Mouse (Mus musculus) thymus, postnatal 0 days (tissue): ENCODE results near the gene Rora. TPM values are rescaled to one million over a fixed set of nuclear protein-coding genes. Genes with fewer than 3 reads are reported as not detected.

Experiments used
- DNase-seq: peaks from one replicate; pipeline ENCODE4 v3.0.0-alpha.2; 2015; ENCODE audit warnings: low spot score
- polyA plus RNA-seq: library from polyadenylated mRNA; unstranded; fragments of >200 nt; fragmentation: Nextera tagmentation; extraction: Ambion mirVana; gene quantifications from 2 replicates; pipeline ENCODE4 v1.2.1, GENCODE M21; 2015

The Rora gene
- polyA plus RNA-seq, 1 experiment from 2014 or later: 5.2 TPM

DNA sequence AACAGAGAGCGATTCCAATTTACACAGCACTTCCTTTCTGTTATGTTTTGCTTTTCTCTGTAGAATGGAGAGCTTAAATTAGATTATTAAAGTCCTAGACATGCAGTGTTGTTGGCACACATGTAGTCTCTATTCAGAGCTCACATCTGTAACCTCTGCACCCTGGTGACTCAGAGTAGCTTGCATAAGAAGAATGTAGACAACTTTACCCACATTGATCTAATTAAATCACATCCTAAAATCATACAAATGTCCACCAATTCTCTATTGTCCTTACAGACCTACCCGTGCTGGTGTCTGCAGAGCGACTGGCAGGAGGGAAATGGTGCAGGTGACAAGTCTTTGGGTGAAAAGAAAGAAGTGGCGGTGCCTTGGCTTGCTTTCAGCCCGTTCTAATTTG, 155.9 kb downstream of the Rora start:
- DNase-seq: no peak

DNA sequence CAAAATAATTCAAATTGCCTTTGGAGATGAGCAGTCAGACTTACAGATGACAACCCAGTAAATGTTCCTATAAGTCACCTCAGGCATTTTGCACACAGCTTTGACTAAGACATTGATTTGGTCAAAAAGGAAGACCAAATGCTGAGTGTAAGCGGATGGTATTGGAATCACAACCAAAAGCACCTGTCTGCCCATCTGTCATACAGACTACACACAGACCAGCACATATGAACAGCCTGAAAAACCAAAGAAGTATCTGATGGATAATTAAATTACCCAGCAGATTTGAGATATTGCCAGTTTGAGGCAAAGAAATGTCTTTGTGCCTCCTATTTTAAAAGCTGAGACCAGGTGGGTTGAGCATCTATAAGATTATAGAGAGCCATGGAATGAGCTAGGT, 161.1 kb downstream of the Rora start:
- no peak for DNase-seq

DNA sequence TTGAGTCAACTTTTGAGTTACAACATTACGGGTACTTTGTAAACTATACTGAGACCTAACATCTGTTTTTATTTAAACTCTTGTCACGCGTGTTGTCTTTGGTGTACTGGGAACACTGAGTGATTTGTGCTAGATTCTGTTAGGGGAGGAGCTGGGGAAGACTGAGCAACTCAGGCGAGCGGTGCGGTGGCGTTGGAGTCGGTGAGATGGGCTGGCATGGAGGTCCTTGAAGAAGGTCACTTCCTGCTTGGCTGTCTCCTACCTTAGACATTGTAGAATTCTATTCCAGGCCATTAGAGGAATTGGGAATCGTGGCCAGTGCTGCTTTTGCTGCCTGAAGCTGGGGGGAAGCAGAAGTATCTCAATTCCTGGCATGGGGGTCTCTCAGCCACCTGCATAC, 162.3 kb downstream of the Rora start:
- DNase-seq: no peak

DNA sequence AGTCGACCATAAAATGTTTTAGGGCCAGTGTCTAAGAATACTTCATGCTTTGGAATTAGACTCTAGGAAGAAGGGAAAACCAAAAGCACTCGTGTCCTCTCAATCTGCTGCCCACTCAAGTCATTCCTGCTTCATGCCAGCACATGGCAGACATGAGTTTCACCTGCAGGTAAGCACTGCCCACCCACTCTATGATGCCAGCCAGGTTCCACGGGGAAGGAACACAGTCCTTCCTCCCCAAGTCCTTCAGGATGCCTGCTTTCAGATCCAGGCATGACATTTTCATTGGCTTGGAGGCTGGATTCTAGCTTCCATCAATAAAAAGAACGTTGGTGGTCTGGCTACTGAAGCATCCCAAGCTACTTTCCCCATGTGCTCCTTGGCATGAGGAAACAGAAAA, 166.4 kb downstream of the Rora start:
- no peak for DNase-seq

DNA sequence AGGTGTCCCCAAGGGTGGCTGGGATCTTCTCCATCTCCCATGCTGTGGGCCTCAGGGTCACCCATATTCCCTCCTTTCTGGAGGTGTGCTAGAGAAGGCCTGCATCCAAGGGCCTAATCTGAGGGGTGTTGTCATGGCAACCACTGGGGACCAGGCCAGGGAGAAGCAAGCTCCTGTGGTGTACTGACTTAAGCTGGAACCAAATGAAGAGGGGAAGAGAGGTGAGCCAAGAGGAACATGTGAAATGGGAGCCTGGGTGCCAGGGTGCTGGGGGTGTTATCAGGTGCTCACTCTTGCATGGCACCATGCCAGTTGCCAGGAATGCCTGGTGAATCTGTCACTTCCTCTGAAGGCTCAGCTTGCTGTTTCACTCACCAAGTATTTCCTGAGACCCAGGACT, 166.9 kb downstream of the Rora start:
- DNase-seq: no peak

DNA sequence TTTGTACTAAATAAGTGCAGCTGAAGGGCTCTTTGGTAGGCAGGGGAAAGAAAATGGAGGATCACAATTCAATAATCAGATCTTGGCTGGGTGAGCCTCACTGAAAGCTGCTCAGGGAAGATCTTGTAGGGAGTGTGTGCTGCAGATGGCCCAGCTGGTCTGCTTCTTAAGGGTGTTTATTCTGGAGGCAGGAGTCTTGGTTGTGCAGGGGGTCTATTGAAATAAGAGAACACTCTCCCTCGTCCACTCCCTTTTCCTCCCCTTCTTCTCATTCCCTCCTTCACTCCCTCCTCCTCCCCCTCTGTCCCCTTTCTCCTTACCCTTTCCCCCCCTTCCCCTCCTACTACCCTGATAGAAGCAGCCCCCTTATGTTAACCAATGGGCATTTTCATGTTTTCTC, 167.8 kb downstream of the Rora start:
- DNase-seq: no peak

DNA sequence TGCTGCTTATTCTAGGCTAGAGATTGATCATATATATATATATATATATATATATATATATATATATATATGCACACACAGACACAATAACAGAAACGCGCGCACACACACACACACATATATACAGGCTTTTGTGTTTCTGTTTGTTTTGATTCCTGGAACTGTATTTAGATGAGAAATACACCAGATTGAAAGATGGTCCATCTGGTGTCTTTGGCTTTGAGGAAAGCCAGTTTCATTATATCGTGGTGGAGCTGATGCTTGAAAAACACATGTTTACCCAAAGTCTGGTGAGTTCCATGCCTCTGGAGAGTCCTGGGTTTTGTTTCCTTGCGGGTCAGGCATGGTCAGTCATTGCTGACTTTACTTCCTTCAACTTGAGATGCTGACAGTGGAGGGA, 169.7 kb downstream of the Rora start:
- no peak for DNase-seq

DNA sequence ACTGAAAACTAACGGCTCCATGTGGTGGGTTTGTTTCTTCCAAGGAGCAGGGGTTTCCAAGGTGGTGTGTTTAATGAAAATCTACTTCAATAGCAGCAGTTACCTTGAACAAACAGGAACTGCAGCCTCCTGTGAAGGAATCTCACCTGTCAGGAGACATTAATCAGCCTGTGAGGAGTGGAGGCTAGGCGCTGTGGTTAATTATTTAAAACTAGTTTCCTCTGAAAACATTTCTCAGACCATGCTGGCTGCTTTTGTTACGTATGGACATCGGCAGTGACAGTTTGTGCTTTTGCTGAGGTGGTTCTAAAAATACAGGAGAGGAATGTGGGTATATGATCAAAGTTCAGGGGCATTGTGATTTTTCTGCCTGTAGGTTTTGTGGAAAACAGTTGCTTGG, 171.5 kb downstream of the Rora start:
- DNase-seq: no peak

DNA sequence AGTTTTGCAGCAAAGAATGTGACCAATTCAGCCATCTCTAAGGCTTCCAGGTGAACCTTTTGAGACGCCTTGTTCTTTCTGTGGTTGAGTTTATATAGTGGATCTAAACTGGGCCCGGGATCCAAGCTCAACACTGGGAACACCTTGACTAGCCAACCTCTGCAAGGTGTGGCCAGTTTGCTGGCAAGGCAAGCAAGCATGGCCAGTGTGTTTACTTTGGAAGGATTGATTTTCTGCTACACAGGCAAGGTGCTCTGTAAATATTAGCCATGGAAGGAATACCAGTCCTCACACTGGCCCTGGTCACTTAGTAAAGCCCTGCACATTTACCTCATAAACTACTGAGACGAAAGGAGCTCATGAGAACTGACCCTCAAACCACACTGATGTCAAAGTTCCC, 172.3 kb downstream of the Rora start:
- no peak for DNase-seq

DNA sequence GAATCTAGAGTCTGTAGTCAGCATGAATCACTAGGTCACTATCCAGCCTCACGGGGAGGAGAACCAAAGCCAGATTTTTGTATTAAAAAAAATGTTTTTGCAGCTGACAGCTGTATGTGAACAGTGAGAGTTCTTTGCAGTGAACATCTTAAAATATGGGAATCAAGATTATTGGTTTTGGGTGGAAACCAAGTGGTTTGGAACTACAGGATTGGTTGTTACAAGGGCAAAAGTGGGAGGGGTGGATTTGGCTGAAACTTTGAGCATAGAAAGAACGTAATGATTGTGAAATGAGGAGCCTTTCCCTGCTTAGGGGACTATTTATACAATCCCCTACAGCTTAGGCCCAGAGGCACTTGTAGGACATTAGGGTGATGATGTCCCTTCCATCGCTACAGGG, 173.9 kb downstream of the Rora start:
- no peak for DNase-seq

DNA sequence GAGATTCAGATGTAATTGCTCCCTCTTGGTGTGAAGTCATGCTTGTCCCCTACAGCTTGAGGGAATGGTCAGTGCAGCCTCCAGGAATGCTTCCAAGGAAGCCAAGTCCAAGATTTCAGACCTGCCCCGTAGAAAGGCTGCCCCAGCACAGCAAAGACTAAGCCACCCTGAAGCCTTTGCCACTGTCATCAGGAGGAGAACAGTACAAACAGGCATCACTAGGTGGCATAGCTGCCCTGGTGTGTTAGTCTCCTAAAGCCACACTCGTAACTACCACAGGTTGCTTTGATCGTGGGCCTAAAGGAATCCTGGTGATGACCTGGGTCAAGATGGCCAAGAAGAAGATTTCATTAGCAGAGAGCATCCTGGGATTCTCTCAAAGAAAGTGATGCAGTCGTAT, 176.3 kb downstream of the Rora start:
- DNase-seq: no peak

DNA sequence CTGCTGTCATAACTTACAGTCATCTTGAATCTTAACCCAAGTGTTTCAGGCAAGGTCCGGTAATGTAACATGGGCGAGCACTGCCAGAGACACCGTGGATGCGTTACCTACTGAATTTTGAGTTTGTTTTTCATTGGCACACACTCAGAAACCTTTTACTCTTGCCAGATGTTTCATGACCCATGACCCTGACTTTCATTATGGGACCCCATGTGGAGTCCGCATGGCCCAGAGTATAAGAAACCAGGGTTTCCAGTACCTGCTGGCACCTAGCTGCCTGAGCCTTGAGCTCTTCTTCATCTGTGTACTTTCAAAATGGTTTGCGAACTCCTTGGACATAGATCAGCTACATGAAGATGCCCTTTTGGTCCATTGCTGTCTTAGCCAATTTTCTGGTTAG, 179.7 kb downstream of the Rora start:
- no peak for DNase-seq

DNA sequence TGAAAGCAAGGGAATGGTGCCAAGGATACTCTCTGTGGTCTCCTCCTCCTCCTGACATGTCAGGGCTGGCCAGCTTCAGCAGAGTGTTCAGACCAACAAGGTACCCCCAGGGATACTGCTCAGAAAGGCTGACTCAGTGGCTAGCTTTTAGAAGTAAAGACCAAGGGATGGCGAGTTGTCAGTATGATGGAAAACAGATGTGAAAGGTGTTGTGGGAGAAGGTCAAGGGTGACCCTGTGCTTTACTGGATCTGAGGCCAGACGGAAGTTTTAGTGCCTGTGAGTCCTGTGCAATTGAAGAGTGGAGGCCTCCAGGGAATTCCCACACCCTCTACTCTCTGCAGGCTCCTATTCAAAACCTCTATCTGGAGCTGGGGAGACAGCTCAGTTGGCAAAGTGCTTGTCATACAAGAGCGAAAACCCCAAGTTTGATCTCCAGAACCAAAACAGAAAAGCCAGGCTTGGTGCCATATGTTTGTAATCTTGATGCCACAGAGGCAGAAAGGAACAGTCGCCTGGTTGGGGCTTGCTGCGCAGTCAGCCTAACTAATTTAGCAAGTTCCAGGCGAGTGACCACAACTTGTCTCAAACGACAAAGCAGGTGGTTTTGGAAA, 181.6 kb downstream of the Rora start:
- no peak for DNase-seq

DNA sequence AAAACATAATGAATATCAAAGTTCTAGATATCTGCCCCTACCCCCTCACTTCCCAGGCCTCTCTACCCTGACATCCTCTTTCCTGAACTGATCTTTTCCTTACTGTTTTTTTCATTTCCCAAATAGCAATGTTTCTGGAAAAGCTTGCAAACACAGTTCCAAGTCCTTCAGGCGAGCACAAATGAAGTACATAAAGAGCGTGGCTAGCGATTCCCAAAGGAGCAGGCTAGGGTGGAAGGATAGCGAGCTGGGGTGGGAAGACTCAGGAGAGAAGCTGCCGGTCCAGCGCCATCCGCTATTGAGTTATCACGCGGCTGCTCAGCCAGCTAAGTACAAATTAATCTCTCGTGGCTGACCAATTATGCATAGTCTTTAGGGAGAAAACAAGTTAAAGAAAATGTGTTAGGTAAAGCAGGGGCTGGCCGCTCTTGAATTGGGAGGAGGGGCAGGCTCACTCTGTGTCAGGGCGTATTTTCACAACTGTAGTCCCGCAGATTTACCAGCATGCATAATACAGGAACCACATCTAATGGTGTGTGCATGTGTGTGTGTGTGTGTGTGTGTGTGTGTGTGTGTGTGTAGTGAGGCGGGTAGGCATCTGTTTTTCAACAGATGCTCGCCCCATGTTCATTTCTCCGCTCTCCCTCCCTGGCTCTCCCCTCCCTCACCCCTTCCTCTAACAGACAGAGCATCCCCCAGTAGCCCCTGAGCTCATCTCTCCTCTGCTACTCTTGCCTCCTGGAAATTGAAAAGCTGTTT, 188.7 kb downstream of the Rora start:
- DNase-seq: no peak

DNA sequence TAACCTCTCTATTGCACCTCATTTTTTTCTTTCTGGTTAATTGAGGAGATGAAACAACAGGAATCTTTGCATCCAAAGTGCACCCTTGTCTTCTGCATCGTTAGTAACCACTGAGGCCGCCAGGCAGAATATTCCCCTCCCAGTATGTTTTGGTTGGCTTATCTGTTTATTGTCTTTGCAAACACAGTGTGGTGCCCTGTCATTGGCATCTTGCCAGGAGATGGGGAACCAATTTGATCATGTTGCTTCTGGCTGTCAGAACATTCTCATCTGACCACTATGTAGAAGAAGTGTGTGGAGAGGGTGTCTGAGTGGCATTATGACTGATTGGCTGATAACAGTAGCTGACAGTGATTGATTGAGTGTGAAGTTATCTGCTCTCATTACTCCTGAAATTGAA, 192.0 kb downstream of the Rora start:
- DNase-seq: no peak

DNA sequence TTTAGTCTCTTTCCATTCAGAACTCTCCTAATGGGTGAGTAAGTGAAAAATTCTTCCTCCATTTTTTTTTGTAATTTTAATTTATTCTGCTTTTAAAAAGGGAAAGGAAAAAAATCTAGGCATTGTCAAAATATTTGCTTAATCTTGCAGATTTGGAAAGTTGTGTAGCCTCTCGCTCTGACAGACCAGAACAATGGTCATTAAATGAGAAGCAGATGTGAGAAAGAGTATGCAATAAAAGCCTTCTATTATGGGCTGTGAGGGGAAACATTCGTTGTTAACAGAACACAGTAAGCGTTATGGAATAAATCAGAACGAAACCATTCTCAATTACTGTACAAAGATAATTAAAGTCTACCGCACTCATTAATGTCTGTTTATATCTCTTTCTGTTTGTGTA, 196.7 kb downstream of the Rora start:
- no peak for DNase-seq

DNA sequence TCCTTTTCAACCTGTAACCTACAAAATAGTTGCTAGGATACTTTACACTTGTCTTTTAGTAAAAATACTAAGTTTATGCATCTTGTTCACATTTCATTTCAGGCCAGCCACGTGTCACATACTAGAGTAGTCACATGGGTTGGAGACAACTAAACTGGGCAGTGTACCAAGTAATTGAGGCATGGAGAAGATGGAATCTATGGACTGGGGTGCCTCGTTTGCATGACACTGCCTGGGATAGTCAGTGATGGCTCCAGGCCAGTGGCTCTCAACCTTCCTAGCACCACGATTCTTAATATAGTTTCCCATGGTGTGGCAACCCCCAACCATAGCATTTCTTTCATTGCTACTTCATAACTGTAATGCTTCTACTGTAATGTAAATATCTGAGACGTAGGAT, 198.6 kb downstream of the Rora start:
- DNase-seq: no peak

DNA sequence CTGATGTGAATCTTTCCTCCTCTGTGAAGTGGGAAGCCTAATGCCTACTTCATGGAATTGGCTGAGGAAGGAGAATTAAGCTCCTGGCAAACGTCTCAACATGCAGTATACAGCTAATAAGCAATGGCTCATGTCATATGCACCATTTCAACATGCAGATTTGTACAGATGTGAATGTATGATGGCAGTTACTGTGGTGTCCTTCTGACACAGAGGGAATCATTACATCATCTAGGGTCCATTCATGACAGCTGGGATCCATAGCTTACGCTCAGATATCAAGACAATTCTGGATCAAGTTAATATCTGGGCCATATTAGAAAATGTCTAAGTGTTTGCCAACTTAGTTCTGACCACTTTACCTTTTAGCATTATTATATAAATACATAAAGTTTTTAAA, 199.3 kb downstream of the Rora start:
- no peak for DNase-seq

DNA sequence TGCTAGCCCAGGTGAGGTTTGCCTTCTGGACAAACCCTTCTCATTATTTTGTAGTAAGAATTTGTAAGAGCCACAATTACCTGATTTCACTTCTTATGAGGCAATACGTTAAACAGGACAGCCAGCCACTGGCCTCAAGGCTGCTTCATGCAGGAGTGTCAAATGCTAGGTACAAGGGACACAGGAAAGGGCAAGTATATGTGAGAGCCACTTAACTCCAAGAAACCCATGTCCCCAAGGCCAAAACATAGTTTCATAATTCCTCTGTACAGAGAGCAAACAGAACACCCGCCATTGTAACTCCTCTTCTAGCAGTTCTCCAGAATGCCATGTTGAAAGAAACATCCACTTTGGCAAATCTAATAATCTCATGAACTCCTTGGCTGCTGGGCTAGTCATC, 205.9 kb downstream of the Rora start:
- DNase-seq: no peak

DNA sequence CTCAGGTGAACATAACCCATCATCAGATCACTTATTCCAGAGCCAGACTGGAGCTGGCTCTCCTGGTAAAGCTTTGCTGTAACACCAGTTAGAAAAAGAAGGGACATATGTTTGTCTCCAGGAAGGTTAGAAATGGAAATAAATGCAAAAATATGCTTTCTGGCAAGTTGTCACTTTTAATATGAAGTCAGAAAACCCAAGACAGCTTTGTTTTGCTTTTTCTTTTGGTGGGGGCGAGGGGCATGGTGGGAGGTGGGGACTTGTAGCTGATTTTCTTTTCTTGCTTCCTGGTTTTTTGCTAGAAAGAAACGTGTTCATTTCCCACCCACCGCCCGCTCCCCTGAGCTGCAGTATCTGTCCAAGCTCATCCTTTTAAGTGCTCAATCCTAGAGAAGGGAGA, 212.7 kb downstream of the Rora start:
- no peak for DNase-seq

DNA sequence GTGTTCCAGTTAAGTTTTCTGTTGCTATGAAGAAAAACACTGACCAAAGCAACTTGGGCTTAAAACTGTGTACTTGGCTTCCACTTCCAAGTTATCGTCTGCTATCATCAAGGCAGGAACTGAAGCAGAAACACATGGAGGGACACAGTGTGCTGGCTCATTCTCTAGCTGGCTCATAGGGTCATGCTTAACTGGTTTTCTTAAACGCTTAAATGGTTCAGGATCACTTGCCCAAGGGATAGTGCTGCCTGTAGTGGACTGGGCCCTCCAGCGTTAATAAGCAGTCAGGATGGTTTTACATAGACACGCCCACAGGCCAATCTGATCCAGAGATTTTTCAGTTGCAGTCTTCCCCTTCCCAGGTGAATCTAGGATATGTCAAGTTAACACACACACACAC, 220.3 kb downstream of the Rora start:
- DNase-seq: no peak

DNA sequence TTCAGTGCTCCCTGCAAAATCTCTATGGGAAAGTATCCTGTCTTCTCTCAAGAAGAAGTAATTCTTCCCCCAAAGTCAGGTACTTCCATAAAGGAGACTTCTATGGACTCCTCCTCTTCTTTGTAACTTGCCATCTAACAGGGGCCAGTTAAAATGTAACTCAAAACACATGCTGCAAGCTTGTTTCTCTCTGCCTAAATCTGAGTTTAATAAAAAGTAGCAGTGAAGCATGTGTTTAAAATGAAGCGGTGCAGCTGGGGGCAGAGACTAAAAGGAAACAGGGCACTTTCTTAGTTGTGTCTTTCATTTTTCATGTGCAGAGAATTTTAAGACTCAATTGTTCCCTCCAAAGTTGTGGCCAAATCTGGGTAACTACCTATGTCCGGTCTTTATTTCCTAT, 221.0 kb downstream of the Rora start:
- no peak for DNase-seq

DNA sequence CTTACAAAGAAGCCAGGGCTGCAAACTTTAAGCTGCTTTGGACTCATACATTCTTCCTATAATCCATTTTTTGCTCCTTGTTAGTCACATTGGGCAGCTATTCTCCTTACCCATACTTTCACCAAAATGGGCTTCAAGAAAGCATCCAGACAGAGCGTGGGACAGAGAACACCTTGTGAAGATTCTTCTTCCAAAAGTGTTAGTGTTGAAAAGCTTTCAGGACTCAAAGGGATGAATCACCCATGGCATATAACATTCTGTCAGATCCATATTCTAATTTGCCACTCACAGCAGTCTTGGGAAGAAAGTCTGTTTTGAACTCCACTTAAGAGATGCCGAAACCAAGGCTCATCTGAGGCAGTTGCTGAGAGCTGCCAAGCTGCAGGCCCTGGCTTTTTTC, 222.2 kb downstream of the Rora start:
- no peak for DNase-seq

DNA sequence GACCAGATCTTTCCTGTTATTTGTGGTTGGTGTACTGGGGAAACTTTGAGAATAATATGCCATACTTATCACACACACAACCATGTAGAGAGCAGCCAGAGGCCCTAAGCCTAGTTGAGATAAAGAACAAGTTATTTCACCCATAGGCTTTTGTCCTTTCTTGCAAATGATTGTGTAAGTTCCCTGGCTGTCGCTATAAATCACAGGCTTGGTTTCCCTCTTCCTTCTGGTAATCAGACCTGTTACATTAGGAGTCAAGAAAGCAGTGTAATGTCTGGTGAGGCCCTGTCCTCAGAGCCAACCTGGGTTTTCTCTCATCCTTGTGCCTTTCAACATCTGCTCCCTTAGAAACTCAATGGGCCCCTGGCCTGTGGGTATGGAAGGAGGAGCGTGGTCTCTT, 222.7 kb downstream of the Rora start:
- no peak for DNase-seq
